Mouse (Mus musculus) forebrain, embryonic 14.5 days (tissue): Measurements from ENCODE around the gene Ttc28. TPM values are rescaled to one million over a fixed set of nuclear protein-coding genes. Genes with fewer than 3 reads are reported as not detected.

ENCODE experiments used
- ATAC-seq: fragments of 200-750 bp; cut with Nextera tagmentation; 2 replicates; pipeline ENCODE4 v1.8.0; 2017; ENCODE audit warnings: mild to moderate bottlenecking, moderate library complexity
- DNase-seq: peaks from one replicate; pipeline ENCODE4 v3.0.0-alpha.2; 2015; ENCODE audit warnings: low spot score
- H3K27ac ChIP-seq: fragments of 300-500 bp; sonication (generic); 2 replicates; pipeline ENCODE4 v1.5.1; 2014; ENCODE audit warnings: low read depth, mild to moderate bottlenecking, control low read depth, low read length, moderate library complexity
- H3K27me3 ChIP-seq: fragments of 300-500 bp; sonication (generic); replicated peaks from 2 replicates; pipeline ENCODE4 v1.6.1; 2014; ENCODE audit warnings: low read length, control low read depth, mixed read lengths; ENCODE audit not compliant: control insufficient read depth, insufficient read depth
- H3K36me3 ChIP-seq: fragments of 300-500 bp; sonication (generic); 2 replicates; pipeline ENCODE4 v1.6.1; 2014; ENCODE audit warnings: low read length, control low read depth; ENCODE audit not compliant: control insufficient read depth, insufficient read depth
- H3K4me1 ChIP-seq: fragments of 300-500 bp; sonication (generic); 2 replicates; pipeline ENCODE4 v1.6.1; 2014; ENCODE audit warnings: antibody characterized with exemption, low read length, control low read depth; ENCODE audit not compliant: control insufficient read depth, insufficient read depth
- H3K4me2 ChIP-seq: fragments of 300-500 bp; sonication (generic); 2 replicates; pipeline ENCODE4 v1.6.1; 2014; ENCODE audit warnings: mild to moderate bottlenecking, control low read depth, low read length
- H3K4me3 ChIP-seq: fragments of 300-500 bp; sonication (generic); 2 replicates; pipeline ENCODE4 v1.5.1; 2014; ENCODE audit warnings: low read depth, low read length, control low read depth
- H3K9ac ChIP-seq: fragments of 300-500 bp; sonication (generic); 2 replicates; pipeline ENCODE4 v1.6.1; 2014; ENCODE audit warnings: mild to moderate bottlenecking, low read length, control low read depth, moderate library complexity
- H3K9me3 ChIP-seq: fragments of 300-500 bp; sonication (generic); replicated peaks from 2 replicates; pipeline ENCODE4 v1.6.1; 2016; ENCODE audit warnings: low read length, control low read depth, mixed read lengths; ENCODE audit not compliant: control insufficient read depth
- WGBS: fragments of 180-500 bp; shearing (Covaris S2); extraction: QIAGEN DNeasy Blood & Tissue Kit; methylation state at CpG from one replicate; pipeline ENCODE4 v1.1.7; 2014; 5-methylcytosine and 5-hydroxymethylcytosine counted together
- polyA plus RNA-seq: library from polyadenylated mRNA; unstranded; fragments of >200 nt; fragmentation: Nextera tagmentation; extraction: Ambion mirVana; gene quantifications from 2 replicates; pipeline ENCODE4 v1.2.1, GENCODE M21; 2014

Gene Ttc28
- polyA plus RNA-seq, 1 experiment from 2014 or later, result 29.0 TPM

DNA sequence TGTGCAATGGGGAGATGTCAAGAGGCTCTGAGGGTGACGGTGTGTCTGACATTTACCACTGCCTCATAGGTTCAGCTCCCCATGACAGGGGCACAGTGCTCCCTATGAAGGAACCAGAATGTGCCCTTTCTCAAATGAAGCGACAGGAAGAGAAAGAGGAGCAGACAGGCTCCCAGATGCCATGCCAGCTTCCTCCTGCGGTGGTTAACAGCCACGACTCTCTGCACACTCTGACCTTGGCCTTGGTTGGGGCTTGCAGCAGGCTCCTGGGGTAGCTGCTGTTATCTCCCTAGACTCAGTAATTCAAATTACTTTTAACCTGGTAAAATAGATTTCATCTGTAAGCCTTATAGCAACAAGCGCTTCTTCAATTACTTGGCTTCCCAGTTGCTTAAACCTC lies 196.2 kb downstream of the Ttc28 start:
- WGBS, result 83% methylated on average over 5 of the region's 5 CpGs

DNA sequence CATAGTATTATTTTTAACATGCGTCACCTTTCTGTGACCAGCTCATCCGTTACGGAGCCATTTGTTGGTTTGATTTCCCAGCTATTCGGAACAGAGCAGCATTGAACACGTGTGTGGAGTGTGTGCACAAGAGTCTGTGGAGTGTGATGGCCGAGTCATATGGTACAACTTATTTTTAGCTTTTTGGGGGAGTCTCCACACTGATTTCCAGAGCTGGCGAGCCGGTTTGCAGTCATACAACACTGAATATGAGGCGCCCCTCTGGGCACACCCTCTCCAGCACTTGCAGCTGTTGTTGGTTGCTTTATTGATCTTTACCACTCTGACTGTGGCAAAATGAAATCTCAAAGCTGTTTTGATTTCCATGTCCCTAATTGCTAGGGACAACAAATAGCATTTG lies 197.7 kb downstream of the Ttc28 start:
- H3K9me3 ChIP-seq, result no peaks in the 10 kb centered on the region
- H3K27me3 ChIP-seq, result no peaks in the 10 kb centered on the region
- H3K4me1 ChIP-seq, result peaks cover 26% of the 10 kb centered on the region
- ATAC-seq (no peak), DNase-seq (no peak)
- no peak overlapping the region for H3K4me3 ChIP-seq
- H3K4me2 ChIP-seq, result no peak overlapping the region
- H3K36me3 ChIP-seq, result no peaks in the 10 kb centered on the region
- H3K9ac ChIP-seq, result no peak overlapping the region
- 85% methylated on average over 9 of the region's 9 CpGs for WGBS
- no peak overlapping the region for H3K27ac ChIP-seq

More for the DNA sequence above, 196.2 kb downstream of the Ttc28 start:
- no peak for ATAC-seq
- no peaks in the 10 kb centered on the region for H3K36me3 ChIP-seq
- H3K27me3 ChIP-seq, result no peaks in the 10 kb centered on the region
- no peak overlapping the region for H3K27ac ChIP-seq
- peaks cover 26% of the 10 kb centered on the region for H3K4me1 ChIP-seq
- H3K9ac ChIP-seq, result no peak overlapping the region
- DNase-seq, result no peak
- H3K4me2 ChIP-seq, result no peak overlapping the region
- H3K4me3 ChIP-seq, result no peak overlapping the region
- no peaks in the 10 kb centered on the region for H3K9me3 ChIP-seq

DNA sequence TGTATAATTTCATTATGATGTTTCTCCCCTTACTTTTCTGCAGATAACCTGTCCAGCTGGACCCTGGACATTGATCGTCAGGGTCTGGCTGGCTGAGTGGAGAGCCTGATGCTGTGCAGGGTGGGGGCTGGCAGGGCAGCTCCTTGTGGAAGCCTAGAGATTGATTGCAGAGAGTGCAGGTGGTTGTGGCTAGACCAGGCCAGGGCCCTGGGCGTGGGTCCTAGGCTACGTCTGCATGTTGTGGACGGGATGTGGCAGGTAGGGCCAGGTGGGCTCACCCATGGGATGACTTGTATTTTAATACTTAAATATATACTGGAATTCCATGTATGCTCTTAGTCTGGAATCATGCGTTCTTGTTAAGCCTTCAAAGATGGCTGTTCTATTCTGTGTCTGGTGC lies 201.0 kb downstream of the Ttc28 start:
- Histone ChIP-seq H3K4me1 (peaks cover 2% of the 10 kb centered on the region; the same call in 1 of the 2 replicates), H3K4me3 (no peak overlapping the region), H3K27ac (no peak overlapping the region), H3K9ac (no peak overlapping the region), H3K36me3 (peaks cover 3% of the 10 kb centered on the region; the same call in 1 of the 2 replicates), H3K4me2 (no peak overlapping the region), H3K27me3 (no peaks in the 10 kb centered on the region), H3K9me3 (no peaks in the 10 kb centered on the region)
- ATAC-seq, result no peak
- WGBS, result 91% methylated on average over 5 of the region's 5 CpGs
- no peak for DNase-seq

DNA sequence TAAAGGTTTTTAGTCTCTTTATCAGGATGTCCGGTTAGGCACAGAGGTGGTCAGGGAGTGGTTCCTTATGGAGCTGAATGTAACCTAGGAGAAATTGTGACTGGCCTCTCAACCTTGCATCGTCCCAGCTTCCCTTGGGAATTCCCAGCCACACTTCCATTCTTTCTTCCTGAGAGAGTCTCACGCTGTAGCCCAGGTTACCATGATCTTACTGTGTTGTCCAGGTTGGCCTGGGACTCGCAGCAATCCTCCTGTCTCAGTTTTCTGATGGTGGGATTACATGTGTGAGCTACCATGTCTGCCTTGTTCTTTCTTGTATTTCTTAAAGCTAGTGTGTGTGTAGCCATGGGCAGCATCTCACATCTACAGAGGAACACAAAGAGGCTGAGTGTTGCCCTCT lies 206.2 kb downstream of the Ttc28 start:
- no peak overlapping the region for H3K4me2 ChIP-seq
- no peaks in the 10 kb centered on the region for H3K27me3 ChIP-seq
- 94% methylated on average over 4 of the region's 4 CpGs for WGBS
- no peak overlapping the region for H3K4me3 ChIP-seq
- DNase-seq (no peak), ATAC-seq (no peak)
- no peak overlapping the region for H3K27ac ChIP-seq
- no peaks in the 10 kb centered on the region for H3K9me3 ChIP-seq
- peaks cover 13% of the 10 kb centered on the region for H3K36me3 ChIP-seq
- no peaks in the 10 kb centered on the region for H3K4me1 ChIP-seq
- H3K9ac ChIP-seq, result no peak overlapping the region

DNA sequence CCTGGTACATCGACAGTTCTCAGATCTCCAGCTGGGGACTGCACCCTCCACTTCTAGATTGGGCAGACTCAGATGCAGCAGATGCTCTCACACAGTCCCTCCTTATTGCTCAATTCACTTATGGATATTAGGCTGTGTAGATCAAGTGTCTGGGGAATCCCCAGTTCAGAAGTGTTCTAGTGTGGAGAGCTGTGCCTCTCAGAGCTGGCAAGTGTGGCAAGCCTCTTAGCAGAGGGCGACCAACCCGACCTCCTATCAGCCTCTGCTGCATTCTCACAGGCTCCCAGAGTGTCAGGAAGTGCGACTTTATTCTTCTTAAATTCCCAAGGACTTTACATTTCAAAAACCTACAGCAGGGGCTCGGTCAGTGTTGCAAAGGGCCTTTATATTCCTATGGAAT lies 217.1 kb downstream of the Ttc28 start:
- Histone ChIP-seq H3K9me3 (no peaks in the 10 kb centered on the region), H3K27ac (0 out of 2 replicates have a peak overlapping the region, but pooled peaks have one; percentile 11), H3K9ac (0 out of 2 replicates have a peak overlapping the region, but pooled peaks have one; percentile 3), H3K4me1 (peaks cover 28% of the 10 kb centered on the region), H3K4me3 (no peak overlapping the region), H3K27me3 (no peaks in the 10 kb centered on the region), H3K36me3 (peaks cover 18% of the 10 kb centered on the region), H3K4me2 (no peak overlapping the region)
- DNase-seq, result no peak
- ATAC-seq, result peak; percentile 35; the same call in 1 of the 2 replicates
- 21% methylated on average over 5 of the region's 5 CpGs for WGBS

DNA sequence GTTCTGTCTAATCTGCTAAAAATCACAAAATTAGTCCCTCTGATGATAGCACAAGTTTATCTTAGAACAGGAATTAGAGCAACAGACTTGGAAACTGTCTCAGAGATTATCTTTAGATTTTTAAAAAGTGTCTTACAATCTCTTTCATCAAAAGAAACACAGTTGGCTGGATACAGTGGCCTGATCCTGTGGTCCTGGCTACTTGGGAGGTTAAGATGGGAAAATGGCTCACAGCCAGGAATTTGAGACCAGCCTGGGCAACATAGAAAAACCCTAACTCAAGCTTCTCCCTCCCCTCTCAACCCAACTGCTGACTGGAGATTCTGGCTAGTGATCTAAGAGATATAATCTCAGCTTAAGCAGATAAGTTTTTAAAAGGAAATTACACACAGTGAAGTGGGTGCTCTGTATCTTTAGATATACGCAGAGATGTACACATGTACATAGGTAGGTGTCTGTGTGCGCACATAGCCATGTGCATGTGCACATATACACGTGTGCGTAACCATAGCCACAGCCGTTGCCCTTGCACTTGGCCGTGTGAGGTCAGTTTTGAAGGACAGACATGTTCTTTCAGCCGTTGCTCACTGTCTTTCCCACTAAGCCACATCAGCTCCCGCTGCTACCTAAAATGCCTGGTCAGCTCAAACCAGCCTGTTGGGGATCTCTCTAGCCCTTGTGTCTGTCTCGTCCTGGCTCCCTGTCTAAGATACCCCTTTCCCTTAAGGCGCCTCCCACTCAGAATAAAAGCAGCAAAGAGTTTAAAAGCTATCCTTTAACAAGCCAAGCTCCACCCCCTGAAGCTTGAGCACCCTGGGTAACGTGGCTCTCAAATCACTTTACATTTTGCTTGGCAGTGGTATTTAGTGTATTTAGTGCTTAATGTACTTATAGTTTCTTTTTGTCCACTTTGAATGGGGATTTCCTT lies 217.9 kb downstream of the Ttc28 start:
- H3K27me3 ChIP-seq, result no peaks in the 10 kb centered on the region
- WGBS, result 59% methylated on average over 11 of the region's 11 CpGs
- H3K4me1 ChIP-seq, result peaks cover 28% of the 10 kb centered on the region
- H3K36me3 ChIP-seq, result peaks cover 25% of the 10 kb centered on the region
- H3K27ac ChIP-seq, result no peak overlapping the region; the same call in 1 of the 2 replicates
- H3K9ac ChIP-seq, result no peak overlapping the region
- H3K9me3 ChIP-seq, result no peaks in the 10 kb centered on the region
- peak; percentile 58 for DNase-seq
- no peak overlapping the region for H3K4me2 ChIP-seq
- no peak overlapping the region for H3K4me3 ChIP-seq
- ATAC-seq, result peak; percentile 33; the same call in 1 of the 2 replicates

DNA sequence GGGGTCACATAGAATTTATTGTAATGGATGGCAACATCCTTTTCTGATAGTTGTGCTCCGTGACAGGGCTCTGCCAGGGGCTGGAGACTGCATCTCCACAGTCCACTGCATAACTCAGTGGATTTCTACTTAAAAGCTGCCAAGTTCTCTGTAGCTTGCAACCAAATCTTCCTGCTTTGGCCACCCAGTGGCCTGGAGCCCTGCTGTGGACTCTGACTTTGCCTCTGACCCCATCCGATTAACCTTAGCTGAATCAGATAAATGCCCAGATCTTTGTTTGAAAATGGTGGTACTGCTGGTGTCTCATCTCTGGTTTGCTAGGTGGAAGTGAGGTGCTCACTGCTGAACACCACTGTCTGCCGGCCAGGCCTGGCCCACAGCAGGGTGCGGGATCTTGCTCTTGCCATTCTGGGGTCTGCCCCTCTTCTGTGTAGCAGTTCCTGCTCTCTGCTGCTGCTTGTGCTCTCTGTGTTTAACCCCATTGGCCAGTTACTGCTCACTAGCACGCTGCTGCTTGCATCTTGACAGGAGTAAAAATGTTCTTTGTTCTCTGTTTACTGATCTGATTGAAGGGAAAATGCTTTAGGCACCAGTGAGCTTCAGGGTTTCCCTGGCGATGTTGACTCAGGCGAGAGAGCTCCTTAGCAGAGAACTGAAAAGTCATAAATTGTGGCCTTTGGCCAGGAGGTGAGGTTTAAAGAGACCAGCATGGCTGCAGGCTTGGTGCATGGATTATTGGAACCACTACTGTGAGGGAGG lies 219.1 kb downstream of the Ttc28 start:
- Histone ChIP-seq H3K27me3 (no peaks in the 10 kb centered on the region), H3K9ac (peak overlapping the region; percentile 29; the same call in 1 of the 2 replicates), H3K4me1 (peaks cover 28% of the 10 kb centered on the region), H3K4me2 (no peak overlapping the region), H3K9me3 (no peaks in the 10 kb centered on the region), H3K27ac (peak overlapping the region; percentile 69), H3K4me3 (no peak overlapping the region), H3K36me3 (peaks cover 34% of the 10 kb centered on the region)
- DNase-seq (peak; percentile 66), ATAC-seq (peak; percentile 60)
- WGBS, result 23% methylated on average over 7 of the region's 7 CpGs

DNA sequence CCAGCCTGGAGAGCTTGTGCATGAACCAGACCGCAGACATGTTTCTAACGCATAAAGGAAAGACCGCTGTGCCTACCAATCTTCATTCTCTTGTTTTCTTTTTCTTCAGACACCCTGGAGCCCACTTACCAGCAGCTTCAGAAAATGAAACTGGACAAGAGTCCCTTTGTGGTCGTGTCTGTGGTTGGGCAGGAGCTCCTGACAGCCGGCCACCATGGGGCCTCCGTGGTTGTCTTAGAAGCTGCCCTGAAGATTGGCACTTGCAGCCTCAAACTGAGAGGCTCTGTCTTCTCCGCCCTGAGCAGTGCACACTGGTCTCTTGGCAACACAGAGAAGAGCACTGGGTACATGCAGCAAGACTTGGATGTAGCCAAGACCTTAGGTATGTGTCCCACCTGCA lies 221.0 kb downstream of the Ttc28 start:
- Histone ChIP-seq H3K27ac (no peak overlapping the region), H3K27me3 (no peaks in the 10 kb centered on the region), H3K9ac (no peak overlapping the region), H3K4me1 (peaks cover 28% of the 10 kb centered on the region), H3K9me3 (no peaks in the 10 kb centered on the region), H3K4me2 (no peak overlapping the region), H3K4me3 (no peak overlapping the region), H3K36me3 (peaks cover 39% of the 10 kb centered on the region)
- ATAC-seq, result no peak
- 89% methylated on average over 7 of the region's 7 CpGs for WGBS
- no peak for DNase-seq
